Mouse (Mus musculus): ENCODE measurements around the gene Itga9. TPM values are rescaled to one million over a fixed set of nuclear protein-coding genes. Genes with fewer than 3 reads are reported as not detected.

Itga9 gene
- polyA plus RNA-seq, 2 experiments: 1.4 to 2.8 TPM

DNA sequence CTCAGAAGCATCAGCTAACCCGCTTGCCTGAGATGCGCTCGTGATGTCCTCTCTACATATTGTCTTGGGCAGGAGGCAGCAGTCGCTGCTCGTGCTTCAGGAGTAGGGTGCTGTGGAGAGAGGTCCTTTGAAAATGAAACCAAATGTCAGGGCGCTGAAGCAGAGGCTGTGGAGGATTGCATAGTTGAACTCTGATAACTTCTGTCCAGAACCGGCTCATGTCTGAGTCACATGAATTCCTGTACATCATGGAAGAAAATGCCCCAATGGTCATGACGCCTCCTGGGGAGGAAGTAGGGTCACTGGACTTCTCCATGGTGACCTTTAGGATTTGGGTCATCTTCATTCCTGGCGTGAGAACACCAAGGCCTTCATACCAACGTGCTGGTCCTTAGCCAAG lies 56.0 kb downstream of the Itga9 start:
- no peak overlapping the region for H3K27ac ChIP-seq
- ATAC-seq (ENCODE audit: insufficient read depth): peak; percentile 23; the same call in 1 of the 2 replicates
- WGBS (ENCODE audit: insufficient replicate concordance): 63% methylated on average over 10 of the region's 10 CpGs

DNA sequence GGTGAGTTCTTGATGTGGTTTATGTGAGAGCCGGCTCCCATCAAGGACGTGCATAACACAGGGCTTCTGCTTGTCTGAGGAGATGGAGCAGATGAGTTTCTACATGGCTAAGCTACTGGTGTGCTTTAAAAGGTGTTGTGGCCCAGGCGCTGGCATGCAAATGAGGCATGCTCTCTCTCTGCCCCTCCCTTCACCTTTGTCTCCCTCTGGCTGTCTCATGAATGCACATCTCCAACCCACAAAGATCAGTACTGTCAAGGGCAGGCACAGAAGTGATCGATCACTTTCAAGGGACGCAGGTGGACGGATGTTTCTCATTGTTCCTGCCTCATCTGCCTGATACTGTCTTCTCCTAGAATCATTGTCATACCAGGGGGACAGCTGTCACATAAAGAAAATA lies 57.4 kb downstream of the Itga9 start:
- no peak overlapping the region for H3K4me2 ChIP-seq (ENCODE audit: low read depth)
- H3K4me1 ChIP-seq (replicated peaks; ENCODE audit: control insufficient read depth in 2 of 2, insufficient read depth in 2 of 2, low read length in 1 of 2): no peaks in the 10 kb centered on the region; a peak in 2 of 4 replicates
- TF ChIP-seq EP300 (IDR thresholded peaks at IDR 0.05; ENCODE audit: low read depth) (no peak), CTCF (IDR thresholded peaks at IDR 0.05; ENCODE audit: low read depth) (no peak)
- H3K9me3 ChIP-seq (ENCODE audit: control insufficient read depth, low read length): no peaks in the 10 kb centered on the region
- no peak overlapping the region for H3K4me3 ChIP-seq (ENCODE audit: insufficient read depth in 1 of 2, low read depth in 2 of 2, low read length in 2 of 2)
- no peaks in the 10 kb centered on the region for H3K27me3 ChIP-seq (ENCODE audit: control insufficient read depth, insufficient read depth, low read length)
- no peak overlapping the region for H3K9ac ChIP-seq (replicated peaks)
- H3K36me3 ChIP-seq (replicated peaks; ENCODE audit: control insufficient read depth, insufficient read depth, low read depth): no peaks in the 10 kb centered on the region
- WGBS (ENCODE audit: insufficient replicate concordance): 62% methylated on average over 6 of the region's 6 CpGs
- ATAC-seq (ENCODE audit: insufficient read depth): no peak
- H3K27ac ChIP-seq: no peak overlapping the region
- no peak for DNase-seq (ENCODE audit: low read depth in 3 of 3, low spot score in 3 of 3)

More for the DNA sequence above, 56.0 kb downstream of the Itga9 start:
- Histone ChIP-seq H3K36me3 (replicated peaks; ENCODE audit: control insufficient read depth, insufficient read depth, low read depth) (no peaks in the 10 kb centered on the region), H3K4me2 (ENCODE audit: low read depth) (no peak overlapping the region), H3K9ac (replicated peaks) (no peak overlapping the region), H3K27me3 (ENCODE audit: control insufficient read depth, insufficient read depth, low read length) (no peaks in the 10 kb centered on the region), H3K4me1 (replicated peaks; ENCODE audit: control insufficient read depth in 2 of 2, insufficient read depth in 2 of 2, low read length in 1 of 2) (no peaks in the 10 kb centered on the region; a peak in 2 of 4 replicates), H3K9me3 (ENCODE audit: control insufficient read depth, low read length) (no peaks in the 10 kb centered on the region), H3K4me3 (ENCODE audit: insufficient read depth in 1 of 2, low read depth in 2 of 2, low read length in 2 of 2) (no peak overlapping the region)
- DNase-seq (ENCODE audit: low read depth in 3 of 3, low spot score in 3 of 3): no peak
- TF ChIP-seq CTCF (IDR thresholded peaks at IDR 0.05; ENCODE audit: low read depth) (no peak), EP300 (IDR thresholded peaks at IDR 0.05; ENCODE audit: low read depth) (no peak)

DNA sequence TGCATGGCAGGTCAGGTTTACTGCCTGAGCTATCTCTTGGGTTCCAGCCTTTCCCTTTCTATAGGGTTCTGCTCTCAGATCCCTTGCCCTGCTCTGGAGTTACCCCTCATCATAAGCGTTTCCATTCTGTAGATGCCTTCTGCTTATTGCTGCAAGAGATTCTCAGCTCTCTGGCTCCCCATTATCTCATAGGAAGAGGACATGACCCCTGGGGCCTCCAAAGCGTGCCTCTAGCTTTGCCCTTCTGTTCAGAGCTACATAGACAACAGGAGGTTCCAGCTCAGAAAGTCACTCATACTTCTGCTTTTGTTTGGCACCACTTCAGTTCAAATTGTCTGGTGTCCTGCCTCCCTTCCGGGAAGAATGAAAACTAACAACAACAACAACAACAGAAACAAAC lies 59.6 kb downstream of the Itga9 start:
- H3K9ac ChIP-seq (replicated peaks): no peak overlapping the region
- H3K4me2 ChIP-seq (ENCODE audit: low read depth): no peak overlapping the region
- no peak for TF ChIP-seq CTCF (IDR thresholded peaks at IDR 0.05; ENCODE audit: low read depth)
- TF ChIP-seq EP300 (IDR thresholded peaks at IDR 0.05; ENCODE audit: low read depth): no peak
- H3K36me3 ChIP-seq (replicated peaks; ENCODE audit: control insufficient read depth, insufficient read depth, low read depth): no peaks in the 10 kb centered on the region
- ATAC-seq (ENCODE audit: insufficient read depth) (0 out of 2 replicates have a peak, but pooled peaks have one; percentile 28), DNase-seq (ENCODE audit: low read depth in 3 of 3, low spot score in 3 of 3) (no peak)
- no peaks in the 10 kb centered on the region for H3K27me3 ChIP-seq (ENCODE audit: control insufficient read depth, insufficient read depth, low read length)
- H3K9me3 ChIP-seq (ENCODE audit: control insufficient read depth, low read length): no peaks in the 10 kb centered on the region
- no peaks in the 10 kb centered on the region; a peak in 2 of 4 replicates for H3K4me1 ChIP-seq (replicated peaks; ENCODE audit: control insufficient read depth in 2 of 2, insufficient read depth in 2 of 2, low read length in 1 of 2)
- no peak overlapping the region for H3K27ac ChIP-seq
- 43% methylated on average over 3 of the region's 3 CpGs for WGBS (ENCODE audit: insufficient replicate concordance)
- no peak overlapping the region for H3K4me3 ChIP-seq (ENCODE audit: insufficient read depth in 1 of 2, low read depth in 2 of 2, low read length in 2 of 2)

DNA sequence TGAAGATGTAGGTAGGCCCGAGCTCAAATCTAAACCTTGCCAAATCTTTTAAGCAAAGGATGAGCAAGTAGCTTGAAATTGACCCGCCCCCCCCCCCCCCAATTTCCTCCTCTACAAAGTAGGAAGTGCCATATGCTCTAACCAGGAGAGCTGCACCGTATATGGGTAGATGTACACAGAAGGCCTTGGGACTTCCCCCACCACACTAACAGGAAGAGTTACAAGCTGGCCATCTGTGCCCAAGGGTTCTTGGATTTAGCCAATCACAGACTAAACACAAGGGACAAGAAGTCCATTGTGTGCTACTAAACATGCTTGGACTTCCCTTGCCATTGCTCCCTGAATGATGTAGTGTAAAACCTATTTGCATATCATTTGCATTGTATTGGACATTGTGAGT lies 63.2 kb downstream of the Itga9 start:
- H3K9ac ChIP-seq (replicated peaks): no peak overlapping the region
- WGBS (ENCODE audit: insufficient replicate concordance): 39% methylated on average over 3 of the region's 3 CpGs
- no peaks in the 10 kb centered on the region for H3K36me3 ChIP-seq (replicated peaks; ENCODE audit: control insufficient read depth, insufficient read depth, low read depth)
- no peak overlapping the region for H3K27ac ChIP-seq
- H3K4me1 ChIP-seq (replicated peaks; ENCODE audit: control insufficient read depth in 2 of 2, insufficient read depth in 2 of 2, low read length in 1 of 2): no peaks in the 10 kb centered on the region; a peak in 2 of 4 replicates
- ATAC-seq (ENCODE audit: insufficient read depth) (no peak), DNase-seq (ENCODE audit: low read depth in 3 of 3, low spot score in 3 of 3) (no peak)
- no peaks in the 10 kb centered on the region for H3K9me3 ChIP-seq (ENCODE audit: control insufficient read depth, low read length)
- TF ChIP-seq EP300 (IDR thresholded peaks at IDR 0.05; ENCODE audit: low read depth) (no peak), CTCF (IDR thresholded peaks at IDR 0.05; ENCODE audit: low read depth) (no peak)
- no peak overlapping the region for H3K4me2 ChIP-seq (ENCODE audit: low read depth)
- H3K4me3 ChIP-seq (ENCODE audit: insufficient read depth in 1 of 2, low read depth in 2 of 2, low read length in 2 of 2): no peak overlapping the region
- no peaks in the 10 kb centered on the region for H3K27me3 ChIP-seq (ENCODE audit: control insufficient read depth, insufficient read depth, low read length)

DNA sequence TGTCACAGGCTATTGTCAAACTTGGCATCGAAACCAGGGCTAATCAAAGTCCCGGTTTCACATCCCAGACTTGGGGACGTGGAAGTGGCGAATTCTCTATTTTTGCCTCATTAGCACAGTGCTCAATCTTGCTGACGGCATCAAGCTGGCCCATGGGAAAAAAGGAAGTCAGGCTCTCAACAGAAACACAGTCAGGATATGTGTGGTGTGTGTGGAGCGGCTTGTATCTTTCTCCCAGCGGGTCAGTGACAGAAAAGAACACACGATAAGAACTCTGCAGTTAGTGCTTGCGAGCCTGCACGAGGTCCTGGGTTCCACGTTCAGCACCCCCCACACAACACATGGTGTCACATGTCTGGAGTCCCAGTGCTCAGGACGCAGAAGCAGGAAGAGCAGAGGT lies 67.8 kb downstream of the Itga9 start:
- no peak overlapping the region for H3K4me3 ChIP-seq (ENCODE audit: insufficient read depth in 1 of 2, low read depth in 2 of 2, low read length in 2 of 2)
- no peak overlapping the region for H3K9ac ChIP-seq (replicated peaks)
- H3K4me2 ChIP-seq (ENCODE audit: low read depth): no peak overlapping the region
- 8% methylated on average over 12 of the region's 12 CpGs for WGBS (ENCODE audit: insufficient replicate concordance)
- peak in 1 of 3 experiments; percentile 22 for DNase-seq (ENCODE audit: low read depth in 3 of 3, low spot score in 3 of 3)
- peaks cover 0 to 6% of the 10 kb centered on the region in 2 experiments; a peak in 2 of 4 replicates for H3K4me1 ChIP-seq (replicated peaks; ENCODE audit: control insufficient read depth in 2 of 2, insufficient read depth in 2 of 2, low read length in 1 of 2)
- no peak overlapping the region for H3K27ac ChIP-seq
- H3K9me3 ChIP-seq (ENCODE audit: control insufficient read depth, low read length): no peaks in the 10 kb centered on the region
- TF ChIP-seq CTCF (IDR thresholded peaks at IDR 0.05; ENCODE audit: low read depth) (no peak), EP300 (IDR thresholded peaks at IDR 0.05; ENCODE audit: low read depth) (no peak)
- peak; percentile 60 for ATAC-seq (ENCODE audit: insufficient read depth)
- H3K36me3 ChIP-seq (replicated peaks; ENCODE audit: control insufficient read depth, insufficient read depth, low read depth): no peaks in the 10 kb centered on the region
- H3K27me3 ChIP-seq (ENCODE audit: control insufficient read depth, insufficient read depth, low read length): no peaks in the 10 kb centered on the region

Data from liver, embryonic 14.5 days (tissue).